ENCODE assay signal across 8 mouse cellular contexts in the genomic region with DNA sequence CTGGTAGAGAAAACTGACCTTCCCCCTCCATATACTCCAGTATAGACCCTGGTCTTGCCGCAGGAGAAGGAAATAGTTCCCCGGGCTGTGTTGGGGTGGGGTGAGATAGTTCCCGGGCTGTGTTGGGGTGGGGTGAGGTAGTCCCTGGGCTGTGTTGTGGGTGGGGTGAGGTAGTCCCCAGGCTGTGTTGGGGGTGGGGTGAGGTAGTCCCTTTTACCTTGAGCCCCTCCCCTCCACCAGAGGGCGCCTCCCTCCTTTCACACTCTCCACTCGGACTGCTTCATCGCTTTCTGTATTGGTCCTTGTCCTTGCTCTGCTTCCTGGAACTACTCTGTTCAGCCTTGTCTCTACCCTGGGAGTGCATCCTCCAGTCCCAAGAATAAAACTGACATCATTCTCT. TPM values are rescaled to one million over a fixed set of nuclear protein-coding genes. Genes with fewer than 3 reads are reported as not detected.
A peak's percentile ranks its signal among the peaks of the same experiment; 100 is the strongest.
DNase-seq lines count a peak whose midpoint lies in the region; ATAC-seq and TF ChIP-seq lines count a peak whose summit lies in the region.

No protein-coding gene starts in this region.

- peak; percentile 59; the same call in 1 of the 2 replicates for ATAC-seq in midbrain, embryonic 11.5 days (ENCODE audit: low FRiP score)
- ATAC-seq in midbrain, embryonic 16.5 days, result no peak
- 0 out of 2 replicates have a peak, but pooled peaks have one; percentile 29 for ATAC-seq in hindbrain, embryonic 12.5 days (ENCODE audit: low FRiP score)

- peak; percentile 70 for TF ChIP-seq CTCF in bone marrow, adult 2 months (IDR thresholded peaks at IDR 0.05; ENCODE audit: control insufficient read depth, insufficient read depth, low read length)
- TF ChIP-seq CTCF in liver, adult 2 months (IDR thresholded peaks at IDR 0.05; ENCODE audit: low read depth, low read length), result peak; percentile 75
- TF ChIP-seq CTCF in spleen, adult 2 months (IDR thresholded peaks at IDR 0.05; ENCODE audit: extremely low read depth, insufficient read depth, insufficient read length, insufficient replicate concordance), result peak; percentile 71

- H3K4me3 ChIP-seq in midbrain, embryonic 11.5 days (ENCODE audit: low read depth, low read length), result no peak overlapping the region
- no peak overlapping the region for H3K4me3 ChIP-seq in midbrain, embryonic 16.5 days (ENCODE audit: low read depth, low read length)
- no peak overlapping the region for H3K4me3 ChIP-seq in bone marrow, adult 2 months (replicated peaks; ENCODE audit: control insufficient read depth, low read depth, low read length)
- H3K4me3 ChIP-seq in hindbrain, embryonic 12.5 days, result no peak overlapping the region
- H3K4me3 ChIP-seq in liver, adult 2 months (ENCODE audit: insufficient read depth, low read depth, low read length), result no peak overlapping the region
- H3K4me3 ChIP-seq in spleen, adult 2 months (ENCODE audit: extremely low read depth, insufficient read depth, insufficient read length), result no peak overlapping the region

- H3K27me3 ChIP-seq in midbrain, embryonic 11.5 days (ENCODE audit: control insufficient read depth, insufficient read depth, low read length), result no peaks in the 10 kb centered on the region
- no peaks in the 10 kb centered on the region for H3K27me3 ChIP-seq in midbrain, embryonic 16.5 days (ENCODE audit: control insufficient read depth, insufficient read depth, low read depth, low read length)
- no peaks in the 10 kb centered on the region for H3K27me3 ChIP-seq in hindbrain, embryonic 12.5 days
- no peaks in the 10 kb centered on the region for H3K27me3 ChIP-seq in liver, adult 2 months (ENCODE audit: control insufficient read depth, insufficient read depth, low read length)
- H3K27me3 ChIP-seq in spleen, adult 2 months (ENCODE audit: control insufficient read depth, insufficient read depth, low read length), result no peaks in the 10 kb centered on the region

- H3K27ac ChIP-seq in midbrain, embryonic 11.5 days (ENCODE audit: low read depth, low read length), result no peak overlapping the region
- no peak overlapping the region for H3K27ac ChIP-seq in midbrain, embryonic 16.5 days (ENCODE audit: low read length)
- H3K27ac ChIP-seq in bone marrow, adult 2 months (ENCODE audit: control insufficient read depth, insufficient read depth, low read depth, low read length, poor library complexity), result no peak overlapping the region
- H3K27ac ChIP-seq in hindbrain, embryonic 12.5 days, result no peak overlapping the region
- H3K27ac ChIP-seq in liver, adult 2 months (replicated peaks; ENCODE audit: insufficient read depth, low read depth, low read length), result no peak overlapping the region
- no peak overlapping the region for H3K27ac ChIP-seq in spleen, adult 2 months (ENCODE audit: insufficient read depth, low read length)

- H3K36me3 ChIP-seq in midbrain, embryonic 11.5 days (ENCODE audit: control insufficient read depth, insufficient read depth, low read length), result no peaks in the 10 kb centered on the region
- H3K36me3 ChIP-seq in midbrain, embryonic 16.5 days (ENCODE audit: control insufficient read depth, insufficient read depth, low read length), result no peaks in the 10 kb centered on the region
- H3K36me3 ChIP-seq in hindbrain, embryonic 12.5 days, result no peaks in the 10 kb centered on the region
- H3K36me3 ChIP-seq in liver, adult 2 months (ENCODE audit: control insufficient read depth, insufficient read depth, low read length), result no peaks in the 10 kb centered on the region
- H3K36me3 ChIP-seq in spleen, adult 2 months (ENCODE audit: control insufficient read depth, insufficient read depth, low read length), result no peaks in the 10 kb centered on the region

- H3K79me2 ChIP-seq in liver, adult 2 months (ENCODE audit: control insufficient read depth, insufficient read depth, low read length), result no peaks in the 10 kb centered on the region

- H3K9me3 ChIP-seq in midbrain, embryonic 11.5 days (ENCODE audit: control insufficient read depth, low read length), result no peaks in the 10 kb centered on the region
- H3K9me3 ChIP-seq in midbrain, embryonic 16.5 days (replicated peaks; ENCODE audit: control insufficient read depth, low read length, poor library complexity, severe bottlenecking), result no peaks in the 10 kb centered on the region
- H3K9me3 ChIP-seq in hindbrain, embryonic 12.5 days (replicated peaks), result no peaks in the 10 kb centered on the region

- H3K4me2 ChIP-seq in midbrain, embryonic 11.5 days, result no peak overlapping the region
- H3K4me2 ChIP-seq in midbrain, embryonic 16.5 days (ENCODE audit: low read length), result no peak overlapping the region
- H3K4me2 ChIP-seq in hindbrain, embryonic 12.5 days (replicated peaks), result no peak overlapping the region

- no peak overlapping the region for H3K9ac ChIP-seq in midbrain, embryonic 11.5 days (ENCODE audit: low read length)
- no peak overlapping the region for H3K9ac ChIP-seq in midbrain, embryonic 16.5 days (ENCODE audit: low read depth, low read length)
- H3K9ac ChIP-seq in hindbrain, embryonic 12.5 days, result no peak overlapping the region
- no peak overlapping the region for H3K9ac ChIP-seq in liver, adult 2 months (ENCODE audit: low read depth, low read length)

- H3K4me1 ChIP-seq in midbrain, embryonic 11.5 days (ENCODE audit: control insufficient read depth, insufficient read depth, low read length), result no peaks in the 10 kb centered on the region
- H3K4me1 ChIP-seq in midbrain, embryonic 16.5 days (ENCODE audit: control insufficient read depth, insufficient read depth, low read length), result peaks cover 4% of the 10 kb centered on the region; the same call in 1 of the 2 replicates
- no peaks in the 10 kb centered on the region for H3K4me1 ChIP-seq in bone marrow, adult 2 months (ENCODE audit: control insufficient read depth, insufficient read depth, low read length)
- no peaks in the 10 kb centered on the region for H3K4me1 ChIP-seq in hindbrain, embryonic 12.5 days
- 0 out of 2 replicates have a peak, but pooled peaks cover 2% of the 10 kb centered on the region for H3K4me1 ChIP-seq in liver, adult 2 months (ENCODE audit: control insufficient read depth, insufficient read depth, low read length)
- H3K4me1 ChIP-seq in spleen, adult 2 months (ENCODE audit: control insufficient read depth, insufficient read depth, insufficient read length), result peaks cover 11% of the 10 kb centered on the region; the same call in 1 of the 2 replicates

- TF ChIP-seq POLR2A in bone marrow, adult 2 months (IDR thresholded peaks at IDR 0.05; ENCODE audit: borderline replicate concordance, control insufficient read depth, low read depth, low read length), result no peak
- no peak for TF ChIP-seq POLR2A in liver, adult 2 months (IDR thresholded peaks at IDR 0.05; ENCODE audit: extremely low read depth, insufficient read depth, low read length)
- no peak for TF ChIP-seq POLR2A in spleen, adult 2 months (IDR thresholded peaks at IDR 0.05; ENCODE audit: low read depth, low read length)

- no peak for DNase-seq in midbrain, embryonic 11.5 days (ENCODE audit: low spot score, missing footprints)
- no peak for DNase-seq in liver, adult 2 months (ENCODE audit: extremely low read depth, low read depth, low spot score)
- DNase-seq in spleen, adult 2 months (ENCODE audit: low read depth in 1 of 2, low spot score in 2 of 2), result peak; percentile 29 to 63
- no peak for DNase-seq in cerebellum, adult 9-10 months
- no peak for DNase-seq in cerebellum, postnatal 4 days (ENCODE audit: low spot score in 2 of 2)

- 61% methylated on average over 6 of the region's 6 CpGs for WGBS in midbrain, embryonic 11.5 days
- WGBS in midbrain, embryonic 16.5 days, result 61% methylated on average over 6 of the region's 6 CpGs
- WGBS in bone marrow, adult 2 months, result 32% methylated on average over 6 of the region's 6 CpGs
- 47% methylated on average over 6 of the region's 6 CpGs for WGBS in hindbrain, embryonic 12.5 days
- 31% methylated on average over 5 of the region's 6 CpGs for WGBS in liver, adult 2 months
- 37% methylated on average over 6 of the region's 6 CpGs for WGBS in spleen, adult 2 months

RNA-seq across cellular contexts. Expression of a gene that starts 27.8 kb away (rescaled TPM):
- 139 and 142 TPM in 2 replicates for polyA plus RNA-seq in midbrain, embryonic 11.5 days (2014; fragmentation: Nextera tagmentation; extraction: Ambion mirVana)
- 176 and 182 TPM in 2 replicates for polyA plus RNA-seq in midbrain, embryonic 16.5 days (2015; fragmentation: Nextera tagmentation; extraction: Ambion mirVana)
- polyA plus RNA-seq in bone marrow, adult 2 months (2011; ENCODE audit: insufficient read depth, insufficient read length, low replicate concordance, missing spikeins), result 58.4 and 65.7 TPM in 2 replicates
- 126 and 127 TPM in 2 replicates for polyA plus RNA-seq in hindbrain, embryonic 12.5 days (2016; fragmentation: Nextera tagmentation; extraction: Ambion mirVana)
- total RNA-seq in liver, adult 2 months (2014; rRNA removed), result 30.2 and 37.6 TPM in 2 replicates
- polyA plus RNA-seq in liver, adult 2 months (2012; rRNA removed), result 62.9 and 71.6 TPM in 2 replicates
- 122 and 129 TPM in 2 replicates for polyA plus RNA-seq in spleen, adult 2 months (2012; rRNA removed)

RNA-seq across cellular contexts. Expression of a gene that starts 31.7 kb away (rescaled TPM):
- 0.04 TPM in 2 replicates for polyA plus RNA-seq in midbrain, embryonic 11.5 days (2014; fragmentation: Nextera tagmentation; extraction: Ambion mirVana)
- polyA plus RNA-seq in midbrain, embryonic 16.5 days (2015; fragmentation: Nextera tagmentation; extraction: Ambion mirVana), result 0.53 and 0.65 TPM in 2 replicates
- 0.32 TPM in 1 of 2 replicates, not detected in the other for polyA plus RNA-seq in bone marrow, adult 2 months (2011; ENCODE audit: insufficient read depth, insufficient read length, low replicate concordance, missing spikeins)
- 0.61 and 0.94 TPM in 2 replicates for polyA plus RNA-seq in hindbrain, embryonic 12.5 days (2016; fragmentation: Nextera tagmentation; extraction: Ambion mirVana)
- total RNA-seq in liver, adult 2 months (2014; rRNA removed), result 0.07 and 0.46 TPM in 2 replicates
- polyA plus RNA-seq in liver, adult 2 months (2012; rRNA removed), result 0.36 and 0.50 TPM in 2 replicates
- 0.05 and 0.07 TPM in 2 replicates for polyA plus RNA-seq in spleen, adult 2 months (2012; rRNA removed)

RNA-seq across cellular contexts. Expression of a gene that starts 40.3 kb away (rescaled TPM):
- 74.2 and 83.7 TPM in 2 replicates for polyA plus RNA-seq in midbrain, embryonic 11.5 days (2014; fragmentation: Nextera tagmentation; extraction: Ambion mirVana)
- polyA plus RNA-seq in midbrain, embryonic 16.5 days (2015; fragmentation: Nextera tagmentation; extraction: Ambion mirVana), result 93.1 and 95.9 TPM in 2 replicates
- polyA plus RNA-seq in bone marrow, adult 2 months (2011; ENCODE audit: insufficient read depth, insufficient read length, low replicate concordance, missing spikeins), result 40.8 and 121 TPM in 2 replicates
- 72.6 and 73.3 TPM in 2 replicates for polyA plus RNA-seq in hindbrain, embryonic 12.5 days (2016; fragmentation: Nextera tagmentation; extraction: Ambion mirVana)
- 12.5 and 16.6 TPM in 2 replicates for total RNA-seq in liver, adult 2 months (2014; rRNA removed)
- 23.8 and 28.9 TPM in 2 replicates for polyA plus RNA-seq in liver, adult 2 months (2012; rRNA removed)
- polyA plus RNA-seq in spleen, adult 2 months (2012; rRNA removed), result 26.2 and 30.2 TPM in 2 replicates

RNA-seq across cellular contexts. Expression of a gene that starts 45.2 kb away (rescaled TPM):
- 1.5 and 2.7 TPM in 2 replicates for polyA plus RNA-seq in midbrain, embryonic 11.5 days (2014; fragmentation: Nextera tagmentation; extraction: Ambion mirVana)
- 1.2 and 1.8 TPM in 2 replicates for polyA plus RNA-seq in midbrain, embryonic 16.5 days (2015; fragmentation: Nextera tagmentation; extraction: Ambion mirVana)
- 3.4 and 3.7 TPM in 2 replicates for polyA plus RNA-seq in bone marrow, adult 2 months (2011; ENCODE audit: insufficient read depth, insufficient read length, low replicate concordance, missing spikeins)
- polyA plus RNA-seq in hindbrain, embryonic 12.5 days (2016; fragmentation: Nextera tagmentation; extraction: Ambion mirVana), result 2.4 and 4.5 TPM in 2 replicates
- total RNA-seq in liver, adult 2 months (2014; rRNA removed), result 0.83 TPM in 1 of 2 replicates, not detected in the other
- polyA plus RNA-seq in liver, adult 2 months (2012; rRNA removed), result not detected in 2 replicates
- not detected in 2 replicates for polyA plus RNA-seq in spleen, adult 2 months (2012; rRNA removed)

RNA-seq across cellular contexts. Expression of a gene that starts 45.9 kb away (rescaled TPM):
- 85.6 and 94.7 TPM in 2 replicates for polyA plus RNA-seq in midbrain, embryonic 11.5 days (2014; fragmentation: Nextera tagmentation; extraction: Ambion mirVana)
- 122 and 123 TPM in 2 replicates for polyA plus RNA-seq in midbrain, embryonic 16.5 days (2015; fragmentation: Nextera tagmentation; extraction: Ambion mirVana)
- 62.1 and 83.9 TPM in 2 replicates for polyA plus RNA-seq in bone marrow, adult 2 months (2011; ENCODE audit: insufficient read depth, insufficient read length, low replicate concordance, missing spikeins)
- 128 and 132 TPM in 2 replicates for polyA plus RNA-seq in hindbrain, embryonic 12.5 days (2016; fragmentation: Nextera tagmentation; extraction: Ambion mirVana)
- 43.5 and 46.8 TPM in 2 replicates for total RNA-seq in liver, adult 2 months (2014; rRNA removed)
- polyA plus RNA-seq in liver, adult 2 months (2012; rRNA removed), result 42.0 and 62.1 TPM in 2 replicates
- 52.8 and 53.0 TPM in 2 replicates for polyA plus RNA-seq in spleen, adult 2 months (2012; rRNA removed)

Comparison
In these comparisons a context has a peak if more than half of its experiments do, and no peak if none do; other contexts are left out.
1. DNase-seq: peak in spleen, adult 2 months (2 of 2); none in midbrain, embryonic 11.5 days (single experiment), liver, adult 2 months (single experiment), cerebellum, adult 9-10 months (single experiment) and cerebellum, postnatal 4 days (0 of 2).
2. Peak in every context shown above with its lines, with median percentiles within 50 percentile points of each other: CTCF ChIP-seq.